Mouse (Mus musculus): ENCODE measurements around the gene Fkbp1a.

DNA sequence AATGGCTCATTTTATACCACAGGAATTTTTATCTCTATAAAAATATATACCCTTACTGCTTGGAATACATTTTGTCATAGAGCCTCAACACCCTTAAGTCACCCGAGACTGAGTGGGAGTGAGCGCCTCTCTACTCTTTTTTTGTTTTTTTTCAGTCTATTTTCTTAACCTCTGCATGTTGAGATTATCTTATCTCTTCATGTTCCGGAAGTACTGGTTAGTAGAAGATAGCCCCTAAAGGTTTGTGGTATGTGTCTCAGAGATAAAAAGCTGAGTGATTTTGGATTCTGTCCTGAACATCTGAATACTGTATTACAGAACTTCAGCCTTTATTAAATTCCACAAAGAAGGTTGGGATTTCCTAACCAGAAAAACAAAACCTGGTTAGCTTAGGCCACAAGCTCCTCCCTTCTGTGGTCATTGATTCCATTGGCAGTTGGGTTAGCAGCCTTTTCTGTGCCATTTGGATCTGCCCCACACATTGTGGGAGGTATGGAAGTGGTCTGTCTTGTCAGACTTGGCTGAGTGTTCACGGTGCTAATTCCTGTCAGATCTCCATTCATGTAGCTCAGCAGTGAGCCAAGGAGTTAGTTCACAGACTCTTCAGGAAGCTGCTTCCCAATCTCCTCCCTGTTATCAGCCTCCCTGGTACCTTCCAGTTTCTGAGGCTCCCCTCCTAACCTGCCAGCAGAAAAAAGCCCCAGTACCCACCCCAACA, 17.8 kb upstream of the Fkbp1a start:
- TF ChIP-seq CTCF (conservative IDR thresholded peaks at IDR 0.05 in 1 of 2, IDR thresholded peaks at IDR 0.05 in 1 of 2; ENCODE audit: low read depth in 2 of 2, low read length in 2 of 2) = no peak
- TF ChIP-seq ZC3H11A (IDR thresholded peaks at IDR 0.05; ENCODE audit: low read depth, low read length) = no peak
- TF ChIP-seq POLR2A (IDR thresholded peaks at IDR 0.05; ENCODE audit: low read depth, low read length) = no peak
- no peak for TF ChIP-seq MXI1 (IDR thresholded peaks at IDR 0.05; ENCODE audit: low read depth, low read length)
- TF ChIP-seq MAX (IDR thresholded peaks at IDR 0.05; ENCODE audit: low read length) = no peak
- no peak for TF ChIP-seq MEF2A (IDR thresholded peaks at IDR 0.05; ENCODE audit: borderline replicate concordance, low read depth, low read length)
- TF ChIP-seq CHD1 (IDR thresholded peaks at IDR 0.05; ENCODE audit: low read depth, low read length) = no peak
- TF ChIP-seq USF2 (conservative IDR thresholded peaks at IDR 0.05; ENCODE audit: low read depth, low read length) = no peak

All from CH12.LX (cell line).